Mouse (Mus musculus) megakaryocyte, adult 5-6 weeks (primary cell): ENCODE data around the gene Taf11. TPM values are rescaled to one million over a fixed set of nuclear protein-coding genes. Genes with fewer than 3 reads are reported as not detected.
A peak's percentile ranks its signal among the peaks of the same experiment; 100 is the strongest.

ENCODE experiments used
- ATAC-seq: 2 replicates; pipeline ENCODE4 v1.8.0; 2016; ENCODE audit warnings: mild to moderate bottlenecking, inconsistent platforms; ENCODE audit not compliant: poor library complexity, severe bottlenecking
- total RNA-seq, 2 experiments: library from RNA; stranded (forward) in 1 of 2; stranded (reverse) in 1 of 2; fragments of 153-499, 151-499 nt in 1 of 2; fragments of 221-1000, 200-1000 nt in 1 of 2; gene quantifications; 2 replicates each; pipeline versions ENCODE4 v1.2.3 to v1.2.4; 2015 to 2017

Taf11 gene
- total RNA-seq (2015) = 39.6 and 44.1 TPM in 2 replicates
- 18.2 and 23.3 TPM in 2 replicates for total RNA-seq (2017)

GRCm38 (mm10) chr17:27909622-27910500 is at the start of gene Taf11:
Gene Taf11 (minus strand): TSS chr17:27909844.
- ATAC-seq = 0 out of 2 replicates have a peak, but pooled peaks have one; percentile 13

DNA sequence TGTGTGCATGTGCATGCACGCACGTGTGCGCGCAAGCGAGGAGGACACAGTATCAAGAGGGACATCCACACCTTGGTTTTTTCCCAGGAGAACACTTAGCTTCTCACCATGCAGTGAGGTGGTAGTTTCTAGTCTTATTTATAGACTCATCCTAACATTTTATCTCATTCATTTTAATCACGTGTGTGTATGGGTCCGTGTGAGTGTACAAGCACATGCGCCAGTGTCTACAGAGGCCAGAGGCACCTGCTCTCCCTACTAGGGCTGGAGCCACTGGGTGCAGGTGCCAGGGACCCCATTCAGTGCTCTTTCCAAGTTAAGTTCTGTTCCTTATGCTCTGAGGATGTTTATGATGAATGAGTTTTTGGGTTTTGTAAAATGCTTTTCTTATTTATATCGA is 48.0 kb upstream of the Taf11 start:
- ATAC-seq = no peak

DNA sequence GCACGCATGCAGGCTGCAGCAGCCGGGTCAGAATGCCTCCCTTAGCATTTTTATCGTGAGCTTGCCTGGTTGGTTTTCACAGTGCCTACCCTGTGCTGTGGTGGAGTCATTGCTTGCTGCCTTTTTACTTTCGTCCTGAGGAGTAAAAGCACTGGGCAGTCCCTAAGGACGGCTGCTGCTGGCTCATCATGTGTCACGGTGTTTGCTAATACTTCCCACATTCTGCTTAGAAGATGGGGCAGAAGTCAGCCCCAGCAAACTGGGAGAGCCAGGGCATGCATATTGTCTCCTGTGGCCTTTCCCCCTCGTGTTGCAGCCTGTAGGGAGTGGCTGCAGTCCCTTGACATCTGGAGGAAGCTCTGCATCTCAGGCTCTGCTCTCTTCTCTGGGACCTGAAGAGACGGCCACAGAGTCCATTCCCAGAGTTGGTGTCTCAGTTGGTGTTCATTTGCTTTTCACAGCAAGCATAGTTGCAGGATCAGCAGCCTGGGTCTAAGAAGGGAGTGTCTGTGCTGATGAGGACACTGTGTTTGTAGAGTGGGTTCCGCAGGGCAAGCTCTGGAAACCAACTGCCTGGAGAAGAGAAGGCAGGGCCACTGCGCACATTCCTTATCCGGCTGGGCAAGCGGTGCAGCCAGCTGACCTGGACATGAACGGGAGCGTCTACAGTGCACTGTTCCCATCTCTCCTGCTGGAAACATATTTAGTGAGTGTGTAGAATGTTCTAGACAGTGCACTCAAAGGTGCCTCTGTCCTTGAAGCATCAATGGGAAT is 45.2 kb upstream of the Taf11 start:
- no peak for ATAC-seq

- no peak for ATAC-seq
Observed at GRCm38 (mm10) chr17:27953136-27953535, 43.5 kb upstream of the Taf11 start.

- ATAC-seq = no peak
Observed at GRCm38 (mm10) chr17:27947155-27947554, 37.5 kb upstream of the Taf11 start.

- no peak for ATAC-seq
Observed at GRCm38 (mm10) chr17:27946371-27946770, 36.7 kb upstream of the Taf11 start.

DNA sequence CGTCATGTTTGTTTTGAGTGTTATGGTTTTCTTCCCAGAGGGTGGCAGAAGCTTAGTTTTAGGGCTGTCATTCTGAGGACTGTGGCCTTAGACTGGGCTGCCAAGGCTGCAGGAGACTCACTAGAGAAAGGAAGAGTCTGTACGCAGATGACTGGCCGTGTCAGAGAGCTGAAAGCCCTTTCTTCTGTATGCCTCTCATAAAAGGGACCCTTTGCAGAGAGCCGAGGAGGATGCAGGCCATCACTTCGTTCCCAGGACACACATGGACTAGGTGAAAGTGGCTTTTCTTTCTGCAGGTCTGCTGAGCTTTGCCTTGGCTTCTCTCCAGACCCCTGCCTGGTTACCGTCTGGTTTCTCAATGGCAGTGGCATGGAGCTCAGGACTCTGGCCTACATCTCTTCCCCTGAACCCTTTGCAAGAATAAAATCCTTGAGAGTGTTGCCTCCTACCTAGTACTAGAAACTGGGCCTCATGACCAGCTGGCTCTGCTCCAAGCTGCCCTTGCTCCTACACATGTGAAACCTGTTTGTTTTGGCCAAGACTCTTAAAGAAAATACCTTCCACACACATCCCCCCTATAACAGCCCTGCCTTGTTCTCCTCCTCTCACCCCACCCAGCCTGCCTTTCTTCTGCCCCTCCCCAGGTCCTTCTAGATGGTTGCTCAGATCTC is 36.0 kb upstream of the Taf11 start:
- ATAC-seq = no peak

GRCm38 (mm10) chr17:27942131-27942530 is 32.5 kb upstream of the Taf11 start:
- no peak for ATAC-seq

DNA sequence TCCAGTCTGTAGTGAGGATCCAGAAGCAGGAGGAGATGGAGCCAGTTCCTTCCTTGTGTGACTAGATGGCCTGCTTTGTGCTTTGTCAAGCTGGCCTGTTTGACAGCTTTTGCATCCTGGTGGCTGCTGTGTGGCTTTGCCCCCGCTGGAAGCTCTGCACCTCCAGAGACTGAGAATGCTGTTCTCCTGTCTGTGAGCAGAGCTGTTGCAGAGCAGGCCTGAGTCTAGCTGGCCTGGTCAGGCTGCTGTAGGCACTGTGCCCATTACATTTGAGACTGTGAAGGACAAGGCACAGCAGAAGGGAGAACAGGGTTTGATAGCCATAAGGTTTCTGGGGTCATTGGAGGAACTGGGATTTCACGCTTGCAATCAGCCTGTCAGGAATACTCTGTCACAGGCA is 32.1 kb upstream of the Taf11 start:
- no peak for ATAC-seq

- no peak for ATAC-seq
Observed at GRCm38 (mm10) chr17:27941178-27941577, 31.5 kb upstream of the Taf11 start.

DNA sequence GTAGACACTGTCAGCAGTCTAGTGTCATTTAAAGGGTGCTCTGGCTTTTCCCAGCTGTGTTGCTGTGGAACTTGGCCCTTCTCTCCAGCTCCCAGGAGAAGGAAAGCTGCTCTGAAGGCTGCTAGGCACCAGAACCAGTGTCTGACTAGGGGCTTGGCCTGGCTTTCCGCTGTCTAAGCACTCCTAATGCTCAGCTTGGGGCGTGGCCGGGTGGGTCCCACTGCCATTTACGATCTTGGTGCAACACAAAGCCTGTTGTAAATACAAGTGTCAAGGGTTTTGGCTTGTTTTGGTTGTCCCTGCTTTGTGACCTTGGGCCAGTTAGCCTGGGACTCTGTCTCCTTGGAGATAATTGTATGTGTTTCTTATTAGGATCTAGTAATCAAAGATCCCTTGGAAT is 30.7 kb upstream of the Taf11 start:
- ATAC-seq = no peak

DNA sequence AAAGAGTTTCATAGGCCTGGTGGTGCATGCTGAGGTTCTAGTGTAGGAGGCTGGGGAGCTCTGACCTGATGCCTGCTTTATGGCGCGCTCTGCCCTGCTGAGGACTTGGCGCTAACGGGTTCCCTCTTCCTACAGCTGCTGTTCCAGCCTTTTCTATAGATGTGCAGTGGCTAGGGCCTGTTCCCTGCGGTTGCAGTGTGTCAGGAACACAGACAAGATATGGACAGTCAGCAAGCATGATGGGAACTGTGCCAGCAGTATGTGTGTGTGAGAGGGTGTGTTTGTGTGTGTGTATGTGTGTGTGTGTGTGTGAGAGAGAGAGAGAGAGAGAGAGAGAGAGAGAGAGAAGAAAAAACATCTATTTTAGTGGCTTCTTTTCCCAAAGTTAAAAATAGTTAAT is 29.4 kb upstream of the Taf11 start:
- no peak for ATAC-seq

DNA sequence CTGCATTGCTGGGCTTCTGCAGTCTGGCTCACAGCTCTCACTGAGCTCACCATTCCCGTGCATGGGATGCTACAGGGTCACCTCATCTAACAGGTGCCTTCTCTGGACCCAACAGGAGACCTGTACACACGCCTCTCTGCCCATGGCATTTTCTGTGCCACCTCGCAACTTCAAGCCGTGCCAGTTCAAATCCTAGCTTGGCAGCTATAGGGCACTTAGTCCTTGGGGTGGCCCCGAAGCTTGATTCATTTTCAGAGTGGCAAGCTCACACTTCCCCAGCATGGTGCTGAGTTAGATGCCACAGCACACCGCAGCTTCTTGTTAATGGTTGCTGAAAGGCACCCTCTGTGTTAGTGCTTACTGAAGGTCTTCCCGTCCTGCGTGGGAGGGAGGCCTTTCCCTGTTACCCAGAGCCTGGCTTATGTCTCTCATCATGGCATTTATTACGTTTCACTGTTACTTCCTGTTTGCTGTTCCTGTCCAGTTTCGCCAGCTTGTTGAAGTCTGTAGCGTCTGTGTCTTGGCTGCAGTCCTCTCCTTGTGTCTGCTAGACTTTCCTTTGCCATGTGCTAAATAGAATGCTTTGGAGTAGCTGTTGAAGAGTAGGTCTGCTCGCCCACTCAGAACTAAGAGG is 28.6 kb upstream of the Taf11 start:
- peak; percentile 36 for ATAC-seq

GRCm38 (mm10) chr17:27937054-27937615 is 27.5 kb upstream of the Taf11 start:
- ATAC-seq = no peak

DNA sequence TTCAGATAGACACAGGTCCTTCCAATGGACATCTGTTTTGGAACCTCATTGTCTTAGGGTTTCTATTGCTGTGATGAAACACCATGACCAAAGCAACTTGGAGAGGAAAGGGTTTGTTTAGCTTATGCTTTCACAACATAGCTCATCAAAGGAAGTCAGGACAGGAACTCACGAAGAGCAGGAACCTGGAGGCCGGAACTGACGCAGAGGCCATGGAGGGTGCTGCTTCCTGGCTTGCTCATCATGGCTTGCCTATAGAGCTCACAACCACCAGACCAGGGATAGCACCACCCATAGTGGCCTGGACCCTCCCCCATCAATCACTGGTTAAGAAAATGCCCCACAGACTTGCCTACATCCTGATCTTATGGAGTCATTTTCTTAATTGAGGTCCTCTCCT is 25.4 kb upstream of the Taf11 start:
- ATAC-seq = peak; percentile 90

DNA sequence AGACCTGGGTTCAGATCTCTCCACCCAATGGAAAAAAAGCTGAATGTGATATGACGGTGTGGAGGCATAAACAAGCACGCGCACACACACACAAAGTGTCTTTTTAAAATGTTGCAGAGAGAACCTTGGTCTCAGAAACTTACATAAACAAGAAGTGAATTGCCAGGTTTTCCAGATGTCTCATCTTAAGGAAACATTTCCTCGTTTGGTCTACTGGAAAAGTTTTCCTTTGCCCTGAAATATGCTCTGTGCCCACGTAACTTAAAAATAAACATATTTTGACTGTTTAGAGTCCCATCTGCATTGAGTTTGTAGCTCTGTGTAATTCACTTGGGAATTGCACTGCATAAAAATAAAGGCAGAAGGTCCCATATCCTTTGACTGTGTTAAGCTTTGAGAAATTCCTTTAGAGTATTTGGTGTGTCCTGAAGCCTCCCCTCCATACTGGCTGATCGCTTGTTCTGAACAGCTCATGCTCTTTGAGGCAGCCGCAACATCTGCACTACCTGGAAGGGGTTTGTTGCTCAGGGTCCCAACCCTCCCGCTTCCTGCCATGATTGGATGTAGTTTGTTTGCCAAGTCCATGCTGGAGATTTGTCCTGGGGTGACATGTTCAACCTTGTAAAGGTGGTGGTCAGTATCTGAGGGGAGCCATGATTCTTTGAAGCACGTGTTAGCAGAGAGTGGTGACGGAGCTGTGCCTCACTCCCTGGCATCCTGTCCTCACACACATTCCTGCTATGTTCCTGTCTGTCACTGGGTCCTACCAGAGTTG is 24.7 kb upstream of the Taf11 start:
- ATAC-seq = no peak

DNA sequence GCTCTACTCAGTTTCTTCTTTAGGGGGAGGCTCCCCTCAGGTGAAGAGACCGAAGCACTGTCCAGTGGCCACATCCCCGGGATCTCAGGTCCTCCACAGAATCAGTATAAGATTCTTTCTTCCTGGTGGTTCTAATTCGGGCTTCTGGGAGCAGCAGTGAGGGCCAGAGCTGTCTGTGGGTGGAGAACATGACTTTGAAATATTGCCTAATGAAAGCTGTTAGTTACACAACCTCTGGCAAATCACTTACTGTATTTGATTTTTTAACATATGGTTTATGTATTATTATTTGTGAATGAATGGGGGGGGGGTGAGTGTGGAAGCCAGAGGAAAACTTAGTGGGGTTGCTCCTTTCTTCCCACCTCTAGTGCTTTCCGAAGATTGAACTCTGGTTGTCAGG is 22.2 kb upstream of the Taf11 start:
- ATAC-seq = no peak

- no peak for ATAC-seq
Observed at GRCm38 (mm10) chr17:27930291-27930690, 20.6 kb upstream of the Taf11 start.

GRCm38 (mm10) chr17:27925504-27925903 is 15.9 kb upstream of the Taf11 start:
- peak; percentile 96 for ATAC-seq

- no peak for ATAC-seq
Observed at GRCm38 (mm10) chr17:27925054-27925453, 15.4 kb upstream of the Taf11 start.
